In genomic region chr19:17774061-17774460, GRCm38 (mm10) we compare ENCODE assay signal across 20 mouse cellular contexts.
DNase-seq lines count a peak whose midpoint lies in the region; ATAC-seq lines count a peak whose summit lies in the region.
"Had no signal": no experiment of that assay in that cellular context is flagged by ENCODE, and none has a peak within 500 bp of the region (broad histone marks: within the 10 kb centered on the region; RNA-seq: fewer than 3 reads in every experiment).

No protein-coding gene starts in this region.

- no peaks in the 10 kb centered on the region for H3K9me3 ChIP-seq in forebrain, embryonic 13.5 days (replicated peaks)
- no peaks in the 10 kb centered on the region for H3K9me3 ChIP-seq in forebrain, embryonic 10.5 days
- H3K9me3 ChIP-seq: embryonic facial prominence, embryonic 12.5 days; embryonic facial prominence, embryonic 15.5 days; hindbrain, embryonic 12.5 days; hindbrain, embryonic 15.5 days had no signal

- 0 out of 2 replicates have a peak, but pooled peaks have one; percentile 24 for ATAC-seq in forebrain, embryonic 13.5 days
- ATAC-seq: CD4-positive, CD25-positive, alpha-beta regulatory T cell, adult 4 months; forebrain, embryonic 14.5 days; intestine, postnatal 0 days had no signal

- no peaks in the 10 kb centered on the region for H3K36me3 ChIP-seq in forebrain, embryonic 13.5 days (ENCODE audit: poor library complexity, severe bottlenecking)
- H3K36me3 ChIP-seq in forebrain, embryonic 10.5 days (replicated peaks) = no peaks in the 10 kb centered on the region
- H3K36me3 ChIP-seq: embryonic facial prominence, embryonic 12.5 days; embryonic facial prominence, embryonic 15.5 days; hindbrain, embryonic 12.5 days; hindbrain, embryonic 15.5 days had no signal

- no peak overlapping the region for H3K4me3 ChIP-seq in forebrain, embryonic 13.5 days
- no peak overlapping the region for H3K4me3 ChIP-seq in forebrain, embryonic 10.5 days
- no peak overlapping the region for H3K4me3 ChIP-seq in brown adipose tissue, adult 24 weeks (ENCODE audit: insufficient read depth, low read depth, low read length)
- H3K4me3 ChIP-seq: embryonic facial prominence, embryonic 12.5 days; embryonic facial prominence, embryonic 15.5 days; hindbrain, embryonic 12.5 days; hindbrain, embryonic 15.5 days had no signal

- H3K27ac ChIP-seq in forebrain, embryonic 13.5 days = no peak overlapping the region
- H3K27ac ChIP-seq in forebrain, embryonic 10.5 days = no peak overlapping the region
- peak overlapping the region; percentile 72 for H3K27ac ChIP-seq in brown adipose tissue, adult 24 weeks (replicated peaks; ENCODE audit: low read depth, low read length)
- H3K27ac ChIP-seq: embryonic facial prominence, embryonic 12.5 days; embryonic facial prominence, embryonic 15.5 days; hindbrain, embryonic 12.5 days; hindbrain, embryonic 15.5 days had no signal

- H3K27me3 ChIP-seq in forebrain, embryonic 13.5 days = no peaks in the 10 kb centered on the region
- H3K27me3 ChIP-seq in forebrain, embryonic 10.5 days (ENCODE audit: poor library complexity, severe bottlenecking) = no peaks in the 10 kb centered on the region
- H3K27me3 ChIP-seq: embryonic facial prominence, embryonic 12.5 days; embryonic facial prominence, embryonic 15.5 days; hindbrain, embryonic 12.5 days; hindbrain, embryonic 15.5 days had no signal

- no peak for DNase-seq in forebrain, embryonic 10.5 days (ENCODE audit: extremely low spot score, low spot score)
- peak; percentile 14 for DNase-seq in kidney, postnatal 14 days
- DNase-seq in kidney, postnatal 10 days = no peak
- no peak for DNase-seq in cerebellum, adult 11 months
- DNase-seq: adrenal gland, adult 8-10 months; cerebellum, adult 2 months; cerebellum, adult 9-11 months; cerebellum, postnatal 25 days; gastrocnemius, postnatal 14 days; heart, adult 11 months had no signal

- H3K4me1 ChIP-seq in forebrain, embryonic 13.5 days = no peaks in the 10 kb centered on the region
- H3K4me1 ChIP-seq in forebrain, embryonic 10.5 days = no peaks in the 10 kb centered on the region
- H3K4me1 ChIP-seq in brown adipose tissue, adult 24 weeks (ENCODE audit: control insufficient read depth, insufficient read depth, insufficient read length, low read length) = no peaks in the 10 kb centered on the region
- H3K4me1 ChIP-seq: embryonic facial prominence, embryonic 12.5 days; embryonic facial prominence, embryonic 15.5 days; hindbrain, embryonic 12.5 days; hindbrain, embryonic 15.5 days had no signal

- no peak overlapping the region for H3K4me2 ChIP-seq in forebrain, embryonic 13.5 days
- H3K4me2 ChIP-seq: embryonic facial prominence, embryonic 12.5 days; embryonic facial prominence, embryonic 15.5 days; heart, embryonic 11.5 days; hindbrain, embryonic 12.5 days; hindbrain, embryonic 15.5 days had no signal

- 74% methylated on average over 1 of the region's 1 CpGs for WGBS in forebrain, embryonic 13.5 days
- WGBS in forebrain, embryonic 10.5 days = 81% methylated on average over 1 of the region's 1 CpGs

- H3K9ac ChIP-seq in forebrain, embryonic 13.5 days = no peak overlapping the region
- H3K9ac ChIP-seq: embryonic facial prominence, embryonic 12.5 days; embryonic facial prominence, embryonic 15.5 days; hindbrain, embryonic 12.5 days; hindbrain, embryonic 15.5 days had no signal
